Mouse (Mus musculus) c-Kit-positive CD71-negative TER-119-negative erythroid progenitor cells, embryonic 14.5 days (primary cell): ENCODE measurements around the gene Atp8a2.

Experiments
- DNase-seq: peaks from one replicate; pipeline ENCODE4 v3.0.0-alpha.2; 2013; ENCODE audit warnings: low read depth

Gene Atp8a2

GRCm38 (mm10) chr14:59709505-59710335, 487.3 kb downstream of the Atp8a2 start:
- no peak for DNase-seq

DNA sequence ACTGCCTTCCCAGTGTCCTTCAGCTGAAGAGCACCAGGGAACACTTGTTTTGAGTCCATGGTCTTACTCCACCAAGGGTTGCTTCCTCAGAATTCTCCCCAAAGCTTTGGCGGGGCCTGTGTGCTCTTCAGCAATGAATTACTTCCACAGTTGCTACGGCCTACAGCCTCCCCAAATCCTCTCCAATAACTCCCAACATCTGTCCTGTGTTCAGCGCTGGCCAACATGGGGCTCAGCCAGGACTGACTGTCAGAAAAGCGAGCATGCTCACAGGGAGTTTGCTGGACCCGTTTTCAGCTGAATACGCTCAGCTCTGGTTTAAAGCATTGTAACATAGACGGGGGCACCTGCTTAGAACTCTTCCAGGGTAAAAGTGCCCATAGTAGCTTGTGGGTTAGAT, 489.0 kb downstream of the Atp8a2 start:
- DNase-seq = no peak

GRCm38 (mm10) chr14:59705326-59706058, 491.5 kb downstream of the Atp8a2 start:
- no peak for DNase-seq

- no peak for DNase-seq
Measured at GRCm38 (mm10) chr14:59701492-59701891, 495.5 kb downstream of the Atp8a2 start.

DNA sequence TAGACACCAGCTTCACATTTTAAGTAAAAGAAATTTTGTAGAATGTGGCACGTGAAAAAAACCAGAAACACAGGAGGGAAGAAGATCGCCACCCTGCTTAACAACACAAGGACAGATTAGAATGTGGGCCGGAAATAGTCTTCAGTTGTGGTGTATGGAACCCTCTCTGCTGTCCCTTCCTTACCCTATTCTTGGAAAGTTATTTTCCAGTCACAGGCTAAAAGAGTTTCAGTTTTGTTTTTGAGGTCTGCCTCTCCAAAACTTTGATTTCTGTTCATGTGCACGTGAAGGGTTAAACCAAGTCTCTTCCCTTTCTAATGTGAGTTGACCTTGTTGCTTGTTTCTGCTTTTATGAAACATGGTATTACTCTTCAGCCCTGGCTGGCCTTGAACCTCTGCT, 501.8 kb downstream of the Atp8a2 start:
- no peak for DNase-seq

DNA sequence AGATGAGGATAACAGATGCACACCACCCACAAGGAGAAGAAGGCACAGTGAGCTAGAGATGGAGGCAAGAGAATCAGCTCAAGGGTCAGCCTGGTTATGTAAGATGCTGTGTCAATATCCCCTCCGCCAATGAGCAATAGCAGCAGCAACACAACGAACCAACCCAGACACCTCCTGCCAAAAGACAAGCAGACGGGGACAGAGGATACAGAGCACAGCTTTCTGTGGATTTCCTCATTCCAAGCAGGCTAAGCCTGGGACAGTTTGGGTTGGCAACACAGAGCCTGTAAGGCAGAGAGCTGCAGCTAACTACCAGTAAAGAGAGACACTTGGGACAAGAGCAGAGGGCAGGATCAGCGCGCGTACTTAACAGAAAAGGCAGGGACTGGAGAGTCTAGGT, 504.8 kb downstream of the Atp8a2 start:
- no peak for DNase-seq

DNA sequence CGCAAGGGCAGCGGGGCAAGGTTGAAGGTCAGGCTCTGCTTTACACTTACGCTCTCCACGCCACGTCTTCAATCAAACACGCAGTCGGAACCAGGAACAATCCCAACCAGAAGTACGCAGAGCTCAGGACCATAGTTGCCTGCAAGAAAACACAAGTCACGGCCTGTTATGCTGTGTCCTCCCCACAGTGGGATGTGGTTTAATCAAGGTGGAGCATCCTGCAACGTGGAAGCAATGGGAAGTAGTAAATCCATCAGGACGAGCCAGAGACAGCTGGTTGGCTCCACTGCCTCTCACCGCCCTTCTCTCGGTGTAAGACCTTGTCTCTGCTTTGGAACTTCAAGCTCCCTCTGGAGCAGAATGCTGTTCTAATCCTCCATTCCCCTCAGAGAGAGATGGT, 505.6 kb downstream of the Atp8a2 start:
- DNase-seq = no peak

GRCm38 (mm10) chr14:59690954-59691353, 506.0 kb downstream of the Atp8a2 start:
- peak; percentile 20 for DNase-seq

DNA sequence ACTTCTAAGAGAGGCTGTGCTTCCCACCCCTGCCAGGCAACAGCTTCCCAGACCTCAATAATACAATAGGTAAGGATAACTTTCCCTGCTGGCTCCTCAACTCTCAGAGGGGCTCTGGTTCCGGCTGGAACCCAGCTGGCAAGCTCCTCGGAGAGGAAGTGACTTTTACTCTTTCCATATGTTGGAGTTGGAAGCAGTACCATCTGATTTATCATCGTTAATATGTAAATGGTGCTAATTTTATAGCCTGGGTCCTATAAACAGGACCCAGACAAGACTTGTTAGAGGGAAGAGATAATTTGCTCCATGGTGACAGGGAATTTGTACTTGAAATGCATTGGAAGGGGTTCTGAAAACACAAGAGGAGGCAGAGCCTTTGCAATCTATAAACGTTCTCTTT, 507.4 kb downstream of the Atp8a2 start:
- DNase-seq = no peak

- DNase-seq = no peak
Measured at GRCm38 (mm10) chr14:59686229-59686628, 510.8 kb downstream of the Atp8a2 start.

DNA sequence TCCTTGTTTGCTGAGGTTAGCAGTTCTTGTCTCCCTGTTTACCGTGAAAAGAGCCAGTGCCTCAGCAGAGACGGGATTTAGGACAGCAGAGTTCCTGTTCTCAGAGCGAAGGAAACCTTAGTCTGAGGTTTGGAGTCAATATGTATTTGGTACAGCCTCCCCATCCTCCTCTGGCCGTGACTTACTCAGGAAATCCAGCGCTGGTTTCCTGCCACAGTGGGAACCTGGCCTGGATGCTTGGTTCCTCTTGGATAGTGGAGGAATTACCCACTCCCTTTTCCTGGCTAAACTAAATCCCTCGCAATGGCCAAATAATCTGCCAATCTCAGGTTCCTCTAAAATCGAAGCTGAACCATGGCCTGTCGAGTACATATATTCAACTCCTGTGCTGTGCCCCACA, 511.6 kb downstream of the Atp8a2 start:
- DNase-seq = no peak

DNA sequence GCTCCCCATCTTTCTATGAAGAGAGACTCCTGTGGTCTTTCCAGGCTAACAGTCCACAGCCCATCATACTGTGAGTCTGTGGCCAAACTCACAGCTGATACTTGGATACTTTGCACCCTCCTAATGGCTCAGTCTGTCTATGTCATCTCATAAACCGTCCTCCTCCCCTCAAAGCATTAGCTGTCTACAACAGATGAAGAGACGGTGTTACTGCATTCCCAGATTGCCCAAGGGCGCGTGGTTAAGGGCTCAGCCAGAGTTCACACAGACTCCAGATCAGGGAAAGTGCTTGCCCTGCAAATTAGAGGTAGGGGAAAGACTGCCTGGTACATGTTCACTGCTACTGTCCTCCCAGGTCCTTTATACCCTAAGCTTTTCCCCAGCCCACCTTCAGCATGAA, 515.1 kb downstream of the Atp8a2 start:
- no peak for DNase-seq

DNA sequence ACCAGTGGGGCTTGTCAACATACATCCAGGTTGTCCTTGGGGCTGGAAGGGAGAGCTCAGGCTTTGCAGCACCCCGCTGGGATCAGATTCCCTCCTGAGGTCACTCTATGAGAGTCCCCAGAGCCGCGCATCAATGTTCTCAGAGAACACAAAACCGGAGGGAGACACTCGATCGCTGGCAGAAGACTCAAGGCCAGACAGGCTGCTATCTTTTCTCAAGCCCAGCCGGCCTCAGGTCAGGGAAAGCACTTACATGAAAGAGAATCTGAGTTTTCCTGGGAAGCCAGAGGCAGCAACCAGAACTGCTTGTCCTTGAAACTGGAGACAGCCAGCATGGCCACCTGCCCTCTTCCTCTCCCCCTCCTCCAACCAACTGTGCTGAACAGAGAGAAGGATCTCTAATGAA, 519.4 kb downstream of the Atp8a2 start:
- DNase-seq = no peak

GRCm38 (mm10) chr14:59675330-59675729, 521.6 kb downstream of the Atp8a2 start:
- DNase-seq = no peak

DNA sequence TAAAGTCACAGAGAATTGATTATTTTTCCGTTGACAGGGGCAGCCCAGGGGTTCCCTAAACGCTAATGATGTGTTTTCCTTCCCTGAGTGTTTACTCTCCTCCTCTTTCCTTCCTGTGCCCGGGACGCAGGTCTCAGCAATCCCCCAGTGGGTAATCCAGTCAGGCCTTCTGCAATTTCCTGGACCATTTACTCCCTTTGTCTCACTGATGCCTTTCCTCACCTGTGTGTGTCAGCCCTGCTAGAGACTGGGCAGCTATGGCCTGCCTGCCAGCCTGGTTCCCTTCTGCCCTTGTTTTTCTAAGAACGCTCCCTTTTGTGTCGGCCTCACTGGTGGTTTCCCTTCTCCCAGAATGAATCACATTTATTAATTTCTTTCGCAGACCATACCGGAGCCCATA, 522.4 kb downstream of the Atp8a2 start:
- no peak for DNase-seq

DNA sequence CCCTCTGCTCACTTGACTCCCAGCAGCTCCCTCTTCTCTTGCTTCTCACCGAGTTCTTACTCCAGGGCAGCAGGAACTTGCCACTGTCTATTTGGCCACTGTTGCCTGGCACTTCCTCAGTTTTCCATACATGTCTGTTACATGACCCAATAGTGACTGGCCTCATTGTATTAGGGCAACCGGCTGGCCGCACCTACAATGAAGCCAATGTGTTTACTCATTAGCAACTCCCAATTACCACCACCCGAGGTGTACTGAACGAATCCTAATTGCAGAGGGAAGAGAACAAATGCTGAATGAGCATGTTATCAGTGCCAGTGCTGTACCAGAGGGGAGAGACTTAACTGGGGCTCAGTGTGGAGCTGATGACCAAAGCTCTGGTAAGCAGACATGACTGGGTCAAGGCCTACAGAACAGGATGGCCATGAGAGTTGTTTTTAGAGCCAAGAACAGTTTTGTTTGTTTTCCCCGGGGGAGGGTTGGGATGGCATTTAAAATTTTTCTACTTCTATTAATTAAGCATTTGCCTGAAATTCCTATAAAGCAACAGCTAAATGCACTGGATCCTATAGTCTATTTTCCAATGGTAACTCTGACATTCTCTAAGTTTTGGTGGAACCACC, 524.0 kb downstream of the Atp8a2 start:
- DNase-seq = no peak

GRCm38 (mm10) chr14:59657098-59657497, 539.9 kb downstream of the Atp8a2 start:
- DNase-seq = no peak

DNA sequence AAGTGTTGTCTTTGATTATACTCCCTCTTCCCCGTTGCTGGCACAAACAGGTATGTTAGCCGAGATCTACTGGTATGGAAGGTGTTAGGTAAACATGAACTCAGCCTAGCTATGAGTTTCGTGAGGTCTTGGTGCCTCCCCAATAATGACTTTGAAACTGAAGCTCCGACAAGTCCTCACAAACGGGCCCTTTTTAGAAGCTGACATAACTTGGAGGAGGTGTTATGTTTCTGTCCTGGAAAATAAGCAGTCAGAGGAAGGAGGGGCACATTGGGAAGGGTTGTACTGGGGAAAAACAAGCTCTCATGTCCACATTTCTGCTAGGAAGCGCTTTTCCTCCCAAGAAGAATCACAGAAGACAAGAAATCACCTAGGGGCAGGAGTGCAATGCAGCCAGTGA, 540.4 kb downstream of the Atp8a2 start:
- DNase-seq = no peak

DNA sequence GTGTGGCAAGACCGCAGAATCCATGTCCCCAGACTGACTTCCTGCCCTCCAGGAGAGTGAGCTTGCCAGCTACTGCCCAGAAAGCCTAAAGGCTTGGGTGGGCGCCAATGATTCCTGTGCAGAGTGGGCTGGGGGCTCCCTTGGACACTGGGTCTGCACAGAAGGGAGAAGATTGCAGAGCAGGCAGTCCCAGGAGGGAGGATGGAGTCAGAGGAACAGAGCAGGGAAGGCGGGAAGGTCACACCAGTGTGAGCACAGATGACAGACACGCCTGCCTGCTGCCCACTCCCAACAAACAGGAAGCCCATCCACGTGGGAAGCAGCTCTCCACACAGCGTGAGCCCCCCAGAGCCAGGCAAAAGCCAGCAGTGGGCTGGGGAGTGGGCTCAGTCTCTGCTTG, 547.6 kb downstream of the Atp8a2 start:
- no peak for DNase-seq

GRCm38 (mm10) chr14:59648611-59649010, 548.4 kb downstream of the Atp8a2 start:
- no peak for DNase-seq

DNA sequence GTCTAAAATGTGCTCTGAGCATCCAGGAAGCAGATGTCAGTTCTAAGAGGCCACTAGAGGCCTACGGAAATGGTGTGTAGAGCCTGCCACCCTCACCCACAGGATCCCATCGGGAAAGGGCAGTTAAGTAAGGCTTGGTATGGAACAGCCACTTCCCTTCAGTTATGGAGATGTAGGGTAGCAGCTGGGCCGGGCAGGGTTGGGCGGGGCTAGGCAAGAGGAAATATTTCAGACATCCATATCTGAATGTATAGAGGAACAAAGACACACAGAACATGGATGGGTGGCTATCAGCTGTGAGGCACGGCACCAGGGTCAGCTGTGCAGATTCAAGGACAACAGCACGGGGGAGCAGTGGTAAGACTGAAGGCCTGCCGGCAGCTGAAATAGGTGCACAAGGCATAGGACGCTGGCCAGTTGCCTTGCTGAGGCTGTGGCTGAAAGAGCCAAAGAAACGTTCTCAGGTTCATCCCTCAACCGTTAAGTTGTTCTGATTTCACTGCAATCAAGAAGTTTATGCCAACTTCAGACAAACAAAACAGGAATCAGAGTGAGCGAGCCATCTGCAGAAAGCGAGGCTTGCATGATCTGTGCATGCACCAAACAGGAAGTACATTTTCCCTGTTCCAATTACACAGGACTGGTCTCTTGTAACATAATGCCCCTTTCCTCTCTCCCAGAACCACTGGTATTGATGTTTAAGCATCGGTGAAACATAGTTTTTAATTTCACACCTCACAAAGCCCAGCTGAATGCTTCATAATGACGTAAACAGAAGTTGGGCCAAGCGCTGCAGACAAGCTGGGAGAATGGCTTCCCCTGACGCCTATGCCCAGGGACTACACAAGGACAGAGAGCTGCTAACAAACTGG, 549.9 kb downstream of the Atp8a2 start:
- DNase-seq = no peak

- DNase-seq = no peak
Measured at GRCm38 (mm10) chr14:59644896-59645295, 552.1 kb downstream of the Atp8a2 start.
